Mouse (Mus musculus) midbrain, embryonic 12.5 days (tissue): ENCODE results near the gene Vmn1r1. TPM values are rescaled to one million over a fixed set of nuclear protein-coding genes. Genes with fewer than 3 reads are reported as not detected.
"Not testable (repeated sequence)": the region's sequence is repeated elsewhere in the genome, so short reads cannot be mapped to it uniquely, and the experiment has no call there.

Experiments used
- ATAC-seq: fragments of 200-750 bp; cut with Nextera tagmentation; 2 replicates; pipeline ENCODE4 v1.8.0; 2017; ENCODE audit warnings: low read depth, moderate TSS enrichment, moderate library complexity; ENCODE audit not compliant: low FRiP score
- H3K27ac ChIP-seq: fragments of 300-500 bp; sonication (generic); replicated peaks from 2 replicates; pipeline ENCODE4 v1.5.1; 2016; ENCODE audit warnings: mild to moderate bottlenecking
- H3K27me3 ChIP-seq: fragments of 300-500 bp; sonication (generic); 2 replicates; pipeline ENCODE4 v1.6.1; 2016; ENCODE audit warnings: mild to moderate bottlenecking
- H3K36me3 ChIP-seq: fragments of 300-500 bp; sonication (generic); 2 replicates; pipeline ENCODE4 v1.6.1; 2016
- H3K4me1 ChIP-seq: fragments of 300-500 bp; sonication (generic); 2 replicates; pipeline ENCODE4 v1.6.1; 2016
- H3K4me2 ChIP-seq: fragments of 300-500 bp; sonication (generic); replicated peaks from 2 replicates; pipeline ENCODE4 v1.6.1; 2016; ENCODE audit warnings: mild to moderate bottlenecking, moderate library complexity
- H3K4me3 ChIP-seq: fragments of 300-500 bp; sonication (generic); 2 replicates; pipeline ENCODE4 v1.5.1; 2016; ENCODE audit warnings: mild to moderate bottlenecking
- H3K9ac ChIP-seq: fragments of 300-500 bp; sonication (generic); replicated peaks from 2 replicates; pipeline ENCODE4 v1.6.1; 2016; ENCODE audit warnings: mild to moderate bottlenecking, moderate library complexity
- H3K9me3 ChIP-seq: fragments of 300-500 bp; sonication (generic); 2 replicates; pipeline ENCODE4 v1.6.1; 2016; ENCODE audit warnings: mild to moderate bottlenecking
- WGBS: fragments of 180-500 bp; shearing (Covaris S2); methylation state at CpG from one replicate; pipeline ENCODE4 v1.1.7; 2016; 5-methylcytosine and 5-hydroxymethylcytosine counted together
- polyA plus RNA-seq: library from polyadenylated mRNA; unstranded; fragments of >200 nt; fragmentation: Nextera tagmentation; extraction: Ambion mirVana; gene quantifications from 2 replicates; pipeline ENCODE4 v1.2.1, GENCODE M21; 2016

Vmn1r1 gene
- polyA plus RNA-seq = not detected in 2 replicates

GRCm38 (mm10) chr1:182164386-182164785 is at the start of gene Vmn1r1:
Gene Vmn1r1, minus strand, starts transcription at chr1:182164486.
- H3K9me3 ChIP-seq = no peaks in the 10 kb centered on the region
- no peaks in the 10 kb centered on the region for H3K4me1 ChIP-seq
- WGBS = 91% methylated on average over 7 of the region's 7 CpGs
- H3K36me3 ChIP-seq = no peaks in the 10 kb centered on the region
- no peak within 1 kb of the TSS for H3K27ac ChIP-seq
- H3K4me3 ChIP-seq = no peak within 1 kb of the TSS
- no peak for ATAC-seq
- H3K27me3 ChIP-seq = no peaks in the 10 kb centered on the region
- no peak within 1 kb of the TSS for H3K4me2 ChIP-seq
- H3K9ac ChIP-seq = no peak within 1 kb of the TSS

GRCm38 (mm10) chr1:182210322-182210721 is 46.0 kb upstream of the Vmn1r1 start:
- H3K4me3 ChIP-seq = no peak overlapping the region
- no peak overlapping the region for H3K27ac ChIP-seq
- no peaks in the 10 kb centered on the region for H3K27me3 ChIP-seq
- no peak for ATAC-seq
- 91% methylated on average over 2 of the region's 2 CpGs for WGBS
- no peak overlapping the region for H3K4me2 ChIP-seq
- no peaks in the 10 kb centered on the region for H3K36me3 ChIP-seq
- H3K9me3 ChIP-seq = no peaks in the 10 kb centered on the region
- no peaks in the 10 kb centered on the region for H3K4me1 ChIP-seq
- H3K9ac ChIP-seq = no peak overlapping the region

GRCm38 (mm10) chr1:182192581-182192980 is 28.3 kb upstream of the Vmn1r1 start:
- WGBS = 85% methylated on average over 1 of the region's 1 CpGs
- Histone ChIP-seq H3K27ac (no peak overlapping the region), H3K9me3 (no peaks in the 10 kb centered on the region), H3K9ac (no peak overlapping the region), H3K27me3 (no peaks in the 10 kb centered on the region), H3K4me2 (no peak overlapping the region), H3K4me3 (no peak overlapping the region), H3K4me1 (no peaks in the 10 kb centered on the region), H3K36me3 (no peaks in the 10 kb centered on the region)
- ATAC-seq = no peak

GRCm38 (mm10) chr1:182191816-182192545 is 27.7 kb upstream of the Vmn1r1 start:
- Histone ChIP-seq H3K27me3 (no peaks in the 10 kb centered on the region), H3K9me3 (no peaks in the 10 kb centered on the region), H3K4me1 (no peaks in the 10 kb centered on the region), H3K4me3 (no peak overlapping the region), H3K36me3 (no peaks in the 10 kb centered on the region), H3K4me2 (no peak overlapping the region), H3K9ac (no peak overlapping the region), H3K27ac (no peak overlapping the region)
- no peak for ATAC-seq
- WGBS = 76% methylated on average over 10 of the region's 10 CpGs

- H3K9me3 ChIP-seq = no peaks in the 10 kb centered on the region
- no peaks in the 10 kb centered on the region for H3K4me1 ChIP-seq
- ATAC-seq = no peak
- H3K4me3 ChIP-seq = no peak overlapping the region
- H3K4me2 ChIP-seq = no peak overlapping the region
- H3K36me3 ChIP-seq = no peaks in the 10 kb centered on the region
- 70% methylated on average over 4 of the region's 5 CpGs for WGBS
- H3K9ac ChIP-seq = no peak overlapping the region
- H3K27ac ChIP-seq = no peak overlapping the region
- no peaks in the 10 kb centered on the region for H3K27me3 ChIP-seq
These were observed 26.9 kb upstream of the Vmn1r1 start for GRCm38 (mm10) chr1:182191181-182191580.

- H3K27ac ChIP-seq = no peak overlapping the region
- H3K27me3 ChIP-seq = no peaks in the 10 kb centered on the region
- no peak overlapping the region for H3K4me3 ChIP-seq
- no peaks in the 10 kb centered on the region for H3K36me3 ChIP-seq
- WGBS = 78% methylated on average over 3 of the region's 3 CpGs
- no peak overlapping the region for H3K4me2 ChIP-seq
- H3K9me3 ChIP-seq = no peaks in the 10 kb centered on the region
- H3K4me1 ChIP-seq = no peaks in the 10 kb centered on the region
- no peak for ATAC-seq
- no peak overlapping the region for H3K9ac ChIP-seq
These were observed 25.6 kb upstream of the Vmn1r1 start for GRCm38 (mm10) chr1:182189669-182190440.

GRCm38 (mm10) chr1:182182449-182182848 is 18.2 kb upstream of the Vmn1r1 start:
- WGBS = 57% methylated on average over 4 of the region's 4 CpGs
- not testable (repeated sequence) for H3K4me1 ChIP-seq

GRCm38 (mm10) chr1:182181456-182182305 is 17.4 kb upstream of the Vmn1r1 start:
- Histone ChIP-seq H3K27ac (no peak overlapping the region), H3K4me2 (no peak overlapping the region), H3K27me3 (no peaks in the 10 kb centered on the region), H3K4me3 (no peak overlapping the region), H3K36me3 (no peaks in the 10 kb centered on the region), H3K4me1 (no peaks in the 10 kb centered on the region), H3K9me3 (no peaks in the 10 kb centered on the region), H3K9ac (no peak overlapping the region)
- 64% methylated on average over 5 of the region's 5 CpGs for WGBS
- no peak for ATAC-seq

More at GRCm38 (mm10) chr1:182182449-182182848, 18.2 kb upstream of the Vmn1r1 start:
- not testable (repeated sequence) for H3K9ac ChIP-seq, H3K4me3 ChIP-seq, H3K36me3 ChIP-seq, ATAC-seq, H3K9me3 ChIP-seq, H3K27me3 ChIP-seq, H3K4me2 ChIP-seq, H3K27ac ChIP-seq

GRCm38 (mm10) chr1:182176985-182177384 is 12.7 kb upstream of the Vmn1r1 start:
- ATAC-seq, H3K4me1 ChIP-seq: not testable (repeated sequence)

GRCm38 (mm10) chr1:182170206-182170605 is 5.9 kb upstream of the Vmn1r1 start:
- H3K27ac ChIP-seq, H3K36me3 ChIP-seq, H3K9ac ChIP-seq, H3K27me3 ChIP-seq, H3K4me3 ChIP-seq, H3K9me3 ChIP-seq, ATAC-seq, H3K4me1 ChIP-seq, H3K4me2 ChIP-seq: not testable (repeated sequence)
- WGBS = 92% methylated on average over 6 of the region's 6 CpGs

More at GRCm38 (mm10) chr1:182176985-182177384, 12.7 kb upstream of the Vmn1r1 start:
- H3K9ac ChIP-seq, H3K36me3 ChIP-seq, H3K27me3 ChIP-seq, H3K4me2 ChIP-seq, H3K9me3 ChIP-seq, H3K27ac ChIP-seq, H3K4me3 ChIP-seq: not testable (repeated sequence)
- 93% methylated on average over 19 of the region's 19 CpGs for WGBS

- Histone ChIP-seq H3K27ac (no peak overlapping the region), H3K4me1 (no peaks in the 10 kb centered on the region), H3K36me3 (no peaks in the 10 kb centered on the region), H3K9ac (no peak overlapping the region), H3K4me3 (no peak overlapping the region), H3K9me3 (no peaks in the 10 kb centered on the region), H3K4me2 (no peak overlapping the region), H3K27me3 (no peaks in the 10 kb centered on the region)
- ATAC-seq = no peak
- 28% methylated on average over 5 of the region's 5 CpGs for WGBS
These were observed 1.3 kb downstream of the Vmn1r1 start for GRCm38 (mm10) chr1:182162951-182163350.

- no peaks in the 10 kb centered on the region for H3K9me3 ChIP-seq
- ATAC-seq = no peak
- H3K36me3 ChIP-seq = no peaks in the 10 kb centered on the region
- H3K27ac ChIP-seq = no peak overlapping the region
- no peak overlapping the region for H3K4me3 ChIP-seq
- no peak overlapping the region for H3K9ac ChIP-seq
- no peak overlapping the region for H3K4me2 ChIP-seq
- no peaks in the 10 kb centered on the region for H3K4me1 ChIP-seq
- 79% methylated on average over 3 of the region's 3 CpGs for WGBS
- H3K27me3 ChIP-seq = no peaks in the 10 kb centered on the region
These were observed 4.7 kb downstream of the Vmn1r1 start for GRCm38 (mm10) chr1:182159575-182159974.
